Mouse (Mus musculus) liver, embryonic 14.5 days (tissue): ENCODE results near the gene Csf3r.

Experiments used
- CTCF ChIP-seq: IDR thresholded peaks from 2 replicates; pipeline ENCODE4 v1.5.1; 2016; ENCODE audit warnings: antibody characterized with exemption, low read depth, control low read depth
- EP300 ChIP-seq: IDR thresholded peaks from 2 replicates; pipeline ENCODE4 v1.6.1; 2016; ENCODE audit warnings: antibody characterized with exemption, low read depth

- no peak for TF ChIP-seq CTCF
- TF ChIP-seq EP300: no peak
These were observed 58.7 kb downstream of the Csf3r start for GRCm38 (mm10) chr4:126083021-126083420.
